Mouse (Mus musculus): ENCODE results near the gene Gm20897. TPM values are rescaled to one million over a fixed set of nuclear protein-coding genes. Genes with fewer than 3 reads are reported as not detected.

The Gm20897 gene
- polyA plus RNA-seq (2017; shearing (Covaris generic)) = not detected

DNA sequence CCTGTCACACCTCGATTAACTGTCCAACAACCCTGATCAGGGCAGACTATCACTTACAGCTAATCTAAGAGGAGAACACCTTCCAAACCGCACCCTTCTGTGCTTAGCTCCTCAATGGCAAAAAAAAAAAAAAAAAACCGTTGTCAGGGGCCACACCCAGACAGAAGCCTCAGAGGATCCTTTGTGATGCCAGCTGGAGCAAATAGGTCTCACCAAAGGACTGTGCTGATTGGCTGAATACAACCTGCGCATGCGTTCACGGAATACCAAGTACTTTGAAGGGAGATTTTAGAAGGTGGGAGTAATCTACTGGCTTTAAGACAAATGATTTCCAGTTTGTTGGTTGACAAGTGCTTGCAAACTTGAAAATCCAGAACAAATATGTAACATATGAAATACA, at the start of gene Gm20897:
Gm20897 (minus strand) TSS at position 101 of the 400 bp plus-strand sequence.

Other genes with a start within 250 kb of the Gm20897 start
- not detected for gene Gm21732, start 73.5 kb upstream of the Gm20897 start, polyA plus RNA-seq (2017; shearing (Covaris generic))

Measured in effector memory CD4-positive, alpha-beta T cell, adult 5 months (primary cell).